Mouse (Mus musculus) NIH3T3 (cell line): ENCODE results near the gene Ifi208.
"Not testable (repeated sequence)": the region's sequence is repeated elsewhere in the genome, so short reads cannot be mapped to it uniquely, and the experiment has no call there.

Source experiments
- DNase-seq: peaks from one replicate; pipeline ENCODE4 v3.0.0-alpha.2; 2012; ENCODE audit warnings: low read depth

Ifi208 gene

DNA sequence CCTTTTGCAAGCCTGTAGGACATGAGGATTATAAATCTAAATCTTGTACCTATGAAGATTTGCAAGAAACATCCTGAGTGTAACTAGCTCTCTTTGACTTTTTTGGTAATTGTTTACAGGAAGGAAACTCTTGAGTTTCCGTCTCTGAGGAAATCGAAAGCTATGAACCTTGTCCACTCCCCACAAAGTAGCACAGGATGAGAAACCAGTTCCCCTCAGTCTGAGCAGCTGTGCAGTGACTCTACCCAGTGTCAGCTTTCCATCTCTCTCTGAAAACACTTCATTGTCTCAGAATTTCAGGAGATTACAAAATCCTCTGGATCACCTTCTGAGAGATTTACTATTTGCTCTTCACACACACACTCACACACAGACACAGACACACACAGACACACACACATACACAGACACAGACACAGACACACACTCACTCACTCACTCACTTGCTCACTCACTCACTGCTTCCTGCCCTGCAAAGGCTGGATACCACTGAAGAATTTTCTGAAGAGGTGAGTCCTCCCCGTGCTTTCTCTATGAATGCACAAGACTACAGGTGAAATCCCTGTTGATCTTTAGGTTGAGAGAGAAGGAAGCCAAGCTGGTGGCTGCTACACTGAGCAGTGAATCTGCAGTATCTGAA is at the start of gene Ifi208:
Ifi208 (plus strand) TSS at position 218 of the 640 bp plus-strand sequence.
- DNase-seq, result not testable (repeated sequence)

DNA sequence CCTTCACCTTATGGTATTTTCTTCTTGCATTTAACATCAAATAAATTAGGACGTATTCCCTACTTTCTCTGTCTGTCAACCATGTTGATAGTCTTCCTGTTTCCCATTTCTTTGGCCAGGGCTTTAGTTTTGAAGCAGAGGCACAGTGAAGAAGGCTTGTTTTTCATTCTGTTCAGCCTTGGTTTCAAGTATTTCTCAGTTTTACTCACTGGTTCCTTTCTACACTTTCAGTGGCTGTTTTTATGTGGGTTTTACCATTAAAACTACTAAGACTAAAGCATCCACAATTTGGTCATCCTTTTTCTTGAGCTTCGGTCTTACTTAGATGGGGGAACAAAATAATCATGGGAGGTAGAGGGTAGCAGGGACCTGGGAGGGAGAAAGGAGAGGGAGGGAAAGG is 49.4 kb upstream of the Ifi208 start:
- DNase-seq, result no peak

DNA sequence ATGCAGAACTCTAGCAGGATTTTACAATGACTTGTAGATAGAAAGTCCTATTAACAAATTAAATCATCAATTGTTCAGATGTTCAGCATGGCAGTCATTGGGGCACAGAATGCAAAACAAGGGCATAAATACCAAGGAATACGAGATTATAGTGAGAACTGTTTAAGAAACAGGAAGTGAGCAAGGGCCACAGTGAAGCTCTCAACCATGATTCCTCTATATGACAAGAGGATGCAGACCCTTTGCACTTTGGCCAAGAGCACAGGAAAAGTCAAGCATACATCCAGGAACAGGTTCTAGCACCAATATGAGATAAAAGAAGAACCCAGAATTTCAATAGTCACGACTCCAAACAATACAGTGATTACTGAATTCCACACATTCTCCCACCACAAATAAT is 46.8 kb upstream of the Ifi208 start:
- DNase-seq, result no peak

DNA sequence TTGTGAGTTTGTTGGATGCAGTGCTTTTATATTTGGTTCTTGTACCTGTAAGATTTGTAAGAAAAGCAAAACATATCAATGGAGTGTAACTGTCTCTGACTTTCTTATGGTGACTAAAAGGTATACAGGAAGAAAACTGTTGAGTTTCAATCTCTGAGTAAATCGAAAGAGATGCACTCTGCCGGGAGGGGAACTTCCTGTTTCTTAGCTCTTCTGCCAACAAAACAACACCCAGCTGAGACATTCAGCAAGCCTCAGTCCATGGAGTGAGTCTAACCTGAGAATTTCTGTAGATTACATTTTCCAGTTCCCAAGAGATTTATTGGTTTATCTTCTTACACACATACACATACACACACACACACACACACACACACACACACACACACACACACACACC is 42.9 kb upstream of the Ifi208 start, which contains the start of gene Ifi209:
Ifi209 (plus strand) TSS at position 296 of the 400 bp plus-strand sequence.
- DNase-seq, result not testable (repeated sequence)

DNA sequence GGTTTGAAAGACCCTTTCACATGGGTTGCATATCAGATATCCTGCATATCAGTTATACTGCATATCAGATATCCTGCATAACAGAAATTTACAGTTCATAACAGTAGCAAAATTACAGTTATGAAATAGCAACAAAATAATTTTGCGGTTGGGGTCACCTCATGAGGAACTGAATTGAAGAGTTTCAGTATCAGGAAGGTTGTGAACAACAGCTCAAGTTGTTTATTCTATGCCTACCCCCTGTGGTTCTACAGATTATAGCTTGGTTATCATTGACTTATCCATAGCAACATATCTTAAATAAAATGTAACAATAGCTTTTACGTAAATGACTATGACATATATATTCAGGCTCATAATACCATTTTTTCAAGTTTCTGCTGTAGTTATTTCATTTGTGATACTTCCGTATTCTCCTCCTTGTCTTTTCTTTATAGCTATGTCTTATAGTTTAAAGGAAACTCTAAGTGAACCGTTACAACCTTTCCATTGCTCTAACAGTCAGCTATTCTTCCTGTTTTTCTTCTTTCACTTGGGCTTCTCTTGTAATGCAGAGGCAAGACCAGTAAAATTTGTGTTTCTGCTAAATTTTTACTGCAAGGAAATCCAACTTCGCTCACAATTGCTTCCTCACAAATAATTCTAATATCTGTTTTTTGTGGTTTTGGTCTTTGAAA is 39.4 kb upstream of the Ifi208 start:
- DNase-seq, result no peak

DNA sequence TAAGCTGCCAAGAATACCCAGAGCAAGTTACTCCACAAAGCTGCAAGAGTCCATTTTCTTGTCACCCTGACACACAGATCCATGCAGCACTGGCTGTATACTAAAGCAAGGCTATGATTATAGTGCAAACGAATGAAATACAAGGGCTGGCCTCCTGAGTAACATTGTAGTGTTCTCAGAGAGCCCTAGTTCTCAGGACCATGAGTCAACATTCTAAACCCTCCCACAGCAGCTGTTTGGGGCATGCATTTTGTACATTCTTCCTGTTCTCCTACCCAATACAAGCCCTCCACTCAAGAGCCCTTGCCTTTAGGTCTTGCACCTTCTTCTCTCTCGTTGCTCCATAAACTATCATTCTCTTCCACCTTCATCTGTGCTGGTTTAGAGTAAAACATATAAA is 28.1 kb upstream of the Ifi208 start:
- peak; percentile 8 for DNase-seq

DNA sequence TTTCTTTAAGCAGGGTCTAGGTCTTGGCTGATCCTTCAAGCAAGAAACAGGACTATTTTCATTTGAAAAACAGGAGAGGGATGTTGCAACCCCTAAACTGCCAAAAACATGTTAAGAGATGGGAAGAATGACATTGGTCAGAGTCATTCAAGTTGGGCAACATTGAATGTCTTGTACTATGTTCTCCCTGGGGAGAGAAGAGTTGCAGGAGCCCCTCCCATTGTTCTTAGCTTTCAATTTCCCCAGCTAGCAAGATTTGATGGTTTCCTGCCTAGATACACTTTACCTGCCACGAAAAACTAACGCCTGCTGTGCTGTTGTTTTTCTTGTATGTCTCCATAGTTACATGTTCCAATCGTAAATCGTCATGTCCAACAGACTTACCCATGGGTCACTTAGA is 15.5 kb upstream of the Ifi208 start:
- peak; percentile 51 for DNase-seq

DNA sequence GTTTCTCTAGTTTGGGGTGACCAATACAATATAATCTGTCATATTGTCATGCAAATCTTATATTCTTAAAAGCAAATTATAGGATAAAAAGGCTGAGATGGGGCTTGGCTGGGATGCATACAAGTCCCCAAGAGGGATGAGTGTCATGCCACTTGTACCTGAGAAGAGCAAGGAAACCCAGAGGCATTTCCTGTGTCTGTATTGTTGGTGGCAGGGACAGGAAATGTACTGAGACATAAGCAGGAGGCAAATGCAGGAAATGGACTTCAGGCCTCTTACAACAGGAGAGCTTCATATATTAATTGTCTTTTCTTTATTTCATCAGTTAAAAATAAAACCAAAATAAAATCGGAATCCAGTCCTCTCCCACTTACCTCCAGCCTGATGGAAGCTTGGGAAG is 5.1 kb downstream of the Ifi208 start:
- DNase-seq, result not testable (repeated sequence)

DNA sequence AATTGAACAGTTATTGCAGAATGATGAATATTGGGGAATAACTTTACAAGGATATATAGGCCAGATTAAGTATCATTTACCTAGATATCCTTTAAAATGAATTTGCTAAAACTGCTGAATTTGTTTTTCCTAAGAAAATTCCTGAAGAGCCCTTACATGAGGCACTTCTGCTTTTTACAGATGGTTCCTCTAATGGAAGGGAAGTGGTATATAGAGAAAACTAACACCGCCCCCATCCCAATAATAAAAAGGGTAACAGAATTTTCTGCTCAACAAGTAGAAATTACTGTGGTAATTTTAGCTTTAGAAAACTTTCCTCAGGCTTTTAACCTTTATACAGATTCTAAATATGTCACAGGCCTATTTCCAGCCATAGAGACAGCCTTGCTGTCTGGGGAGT is 20.8 kb downstream of the Ifi208 start:
- no peak for DNase-seq

DNA sequence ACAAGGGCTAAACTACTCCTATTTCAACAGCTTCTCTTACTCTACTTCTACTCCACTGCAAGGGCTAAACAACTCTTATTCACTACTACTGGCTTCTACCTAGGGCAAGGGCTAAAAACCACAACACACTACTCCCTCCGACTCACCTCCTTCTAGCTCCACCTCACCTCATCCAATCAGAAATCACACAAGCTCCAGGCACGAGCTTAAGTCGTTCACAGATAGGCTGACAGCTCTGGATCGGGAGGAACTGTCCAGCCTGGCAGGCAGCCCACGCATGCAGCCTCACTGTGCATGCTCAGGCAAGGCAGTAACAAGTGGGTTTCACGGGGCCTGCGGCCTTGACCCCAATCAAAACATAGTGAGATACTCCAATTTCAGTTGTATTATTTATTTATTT is 59.7 kb downstream of the Ifi208 start:
- DNase-seq, result peak; percentile 42

DNA sequence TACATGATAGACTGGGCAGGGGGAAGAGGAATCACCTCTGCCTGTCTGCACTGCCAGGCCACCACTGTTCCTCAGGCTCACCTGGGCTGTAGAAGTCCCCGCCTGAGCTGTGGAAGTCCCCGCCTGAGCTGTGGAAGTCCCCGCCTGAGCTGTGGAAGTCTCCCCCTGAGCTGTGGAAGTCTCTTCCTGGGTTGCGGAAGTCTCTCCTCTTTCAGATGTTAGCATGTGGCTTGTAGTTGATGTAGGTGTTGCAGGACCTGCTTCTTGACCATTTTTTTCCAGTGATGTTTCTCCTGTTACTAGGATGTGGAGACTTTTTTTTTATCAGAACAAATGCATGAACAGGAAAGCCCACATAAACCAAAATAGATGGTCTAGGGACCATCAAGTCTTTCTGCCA is 61.5 kb downstream of the Ifi208 start:
- not testable (repeated sequence) for DNase-seq

DNA sequence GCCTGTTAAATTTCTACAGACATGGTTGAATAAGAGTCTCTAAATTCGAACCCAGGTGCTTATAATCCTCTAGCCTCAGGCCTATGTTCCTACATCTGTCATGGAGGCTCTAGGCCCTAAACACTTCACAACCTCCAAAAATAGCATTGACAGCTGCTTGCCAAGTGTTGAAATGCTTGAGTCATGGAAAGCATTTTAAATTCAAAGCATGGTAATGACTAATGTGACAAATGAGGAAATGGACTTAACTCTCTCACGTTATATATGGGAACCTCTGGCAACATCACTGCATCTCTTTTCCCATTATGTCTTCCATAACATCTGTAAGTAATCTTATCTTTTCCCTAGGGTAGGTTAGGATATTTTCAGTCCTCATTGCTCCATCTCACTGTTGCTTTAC is 63.5 kb downstream of the Ifi208 start:
- DNase-seq, result peak; percentile 90

DNA sequence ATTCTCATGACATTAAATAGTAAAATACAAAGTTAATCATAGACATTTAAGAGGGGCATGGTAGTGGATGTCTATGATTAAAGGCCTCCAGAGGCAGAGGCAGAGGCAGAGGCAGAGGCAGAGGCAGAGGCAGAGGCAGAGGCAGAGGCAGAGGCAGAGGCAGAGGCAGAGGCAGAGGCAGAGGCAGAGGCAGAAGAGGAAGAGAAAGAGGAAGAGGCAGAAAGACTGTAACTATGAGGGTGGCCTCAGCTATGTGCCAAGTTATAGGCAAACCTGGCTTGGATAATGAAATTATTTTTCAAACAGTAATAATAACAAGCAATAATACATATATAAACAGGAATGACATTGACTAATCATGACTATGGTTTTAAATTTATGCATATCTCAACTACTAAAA is 67.1 kb downstream of the Ifi208 start:
- no peak for DNase-seq

DNA sequence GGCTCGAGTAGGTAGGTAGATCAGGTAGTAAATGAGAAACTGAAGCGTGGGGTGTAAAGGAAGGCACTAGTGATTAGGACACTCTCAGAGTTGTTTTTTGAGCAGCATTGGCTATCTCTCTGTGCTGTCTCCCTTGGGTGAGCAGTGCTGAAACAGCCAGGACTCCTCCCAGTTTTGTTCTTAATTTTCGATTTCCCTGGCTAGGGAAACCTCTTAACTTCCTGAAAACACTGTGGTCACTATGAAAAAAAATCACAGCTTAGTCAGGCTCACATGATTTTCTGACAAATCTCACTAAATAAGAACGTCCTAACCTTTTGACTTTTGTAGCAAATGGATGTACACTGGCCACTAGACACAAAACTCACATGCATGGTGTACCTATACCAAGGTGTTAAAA is 68.2 kb downstream of the Ifi208 start, which contains the start of gene Ifi207:
Ifi207 (minus strand) TSS at position 92 of the 400 bp plus-strand sequence.
- peak; percentile 70 for DNase-seq

DNA sequence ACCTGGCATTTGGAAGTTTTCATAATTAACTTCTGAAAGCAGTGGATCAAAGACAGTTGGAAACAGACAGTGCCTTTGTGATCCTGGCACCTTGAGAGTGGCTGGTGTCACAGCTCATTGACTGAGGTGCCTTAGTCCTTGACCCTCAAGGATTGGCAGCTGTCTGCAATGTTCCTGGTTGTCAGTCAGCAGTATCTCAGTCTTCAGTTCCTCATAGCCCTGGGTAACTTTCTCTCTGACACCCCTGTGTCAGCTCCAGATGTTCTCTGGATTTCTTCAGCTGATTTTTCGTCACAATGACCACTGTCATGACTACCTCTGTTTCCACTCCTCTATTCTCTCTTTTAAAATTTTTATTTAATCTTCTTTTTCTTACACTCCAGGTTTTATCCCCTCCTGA is 68.8 kb downstream of the Ifi208 start:
- DNase-seq, result no peak
